Mouse (Mus musculus) activated CD4-positive, CD25-positive, alpha-beta regulatory T cell, adult 4 months (primary cell): ENCODE measurements around the gene Pip4k2c. TPM values are rescaled to one million over a fixed set of nuclear protein-coding genes. Genes with fewer than 3 reads are reported as not detected.

Experiments
- polyA plus RNA-seq, 2 experiments: library from polyadenylated mRNA; unstranded; fragments of 100-300 nt; shearing (Covaris generic); gene quantifications; one replicate each; pipeline ENCODE4 v1.2.1; 2017

The Pip4k2c gene
- polyA plus RNA-seq, 2 experiments from 2014 or later = 24.2 to 27.8 TPM

Other genes starting within 250 kb of the Pip4k2c start
- 10 to 100 TPM; 29.8 to 35.8 TPM for gene Ctdsp2, start 232.9 kb downstream of the Pip4k2c start, polyA plus RNA-seq
- gene Avil, start 210.9 kb downstream of the Pip4k2c start, polyA plus RNA-seq = not detected
- 10 to 100 TPM; 42.5 to 57.1 TPM for gene Tsfm, start 180.7 kb downstream of the Pip4k2c start, polyA plus RNA-seq
- gene Mettl1, start 170.2 kb downstream of the Pip4k2c start, polyA plus RNA-seq = 10 to 100 TPM; 19.8 to 23.9 TPM
- under 1 TPM in 1 of 2 experiments, not detected in 1; 0.52 TPM for gene Eef1akmt3, start 170.1 kb downstream of the Pip4k2c start, polyA plus RNA-seq
- not detected for gene Cyp27b1, start 163.3 kb downstream of the Pip4k2c start, polyA plus RNA-seq
- gene March9, start 151.4 kb downstream of the Pip4k2c start, polyA plus RNA-seq = 1 to 10 TPM in 1 of 2 experiments, under 1 TPM in 1; 0.65 to 1.0 TPM
- gene Cdk4, start 148.1 kb downstream of the Pip4k2c start, polyA plus RNA-seq = 100 to 1,000 TPM; 304 to 317 TPM
- 100 to 1,000 TPM in 1 of 2 experiments, 10 to 100 TPM in 1; 99.2 to 103 TPM for gene Tspan31, start 141.3 kb downstream of the Pip4k2c start, polyA plus RNA-seq
- 10 to 100 TPM; 20.4 to 29.9 TPM for gene Agap2, start 136.3 kb downstream of the Pip4k2c start, polyA plus RNA-seq
- 10 to 100 TPM; 51.3 to 75.5 TPM for gene Os9, start 90.5 kb downstream of the Pip4k2c start, polyA plus RNA-seq
- 100 to 1,000 TPM; 152 to 209 TPM for gene B4galnt1, start 46.4 kb downstream of the Pip4k2c start, polyA plus RNA-seq
- gene Slc26a10, start 30.9 kb downstream of the Pip4k2c start, polyA plus RNA-seq = 1 to 10 TPM; 2.5 to 2.7 TPM
- not detected for gene Arhgef25, start 21.5 kb downstream of the Pip4k2c start, polyA plus RNA-seq
- gene Dtx3, start 15.9 kb downstream of the Pip4k2c start, polyA plus RNA-seq = 10 to 100 TPM; 40.6 to 42.9 TPM
- gene Kif5a, start 51.8 kb upstream of the Pip4k2c start, polyA plus RNA-seq = under 1 TPM; 0.18 to 0.70 TPM
- 10 to 100 TPM; 55.4 to 60.6 TPM for gene Dctn2, start 54.8 kb upstream of the Pip4k2c start, polyA plus RNA-seq
- gene Mbd6, start 77.4 kb upstream of the Pip4k2c start, polyA plus RNA-seq = 10 to 100 TPM in 1 of 2 experiments, 1 to 10 TPM in 1; 4.0 to 10.6 TPM
- 10 to 100 TPM; 21.6 to 21.9 TPM for gene Mars, start 100.2 kb upstream of the Pip4k2c start, polyA plus RNA-seq
- gene Arhgap9, start 110.4 kb upstream of the Pip4k2c start, polyA plus RNA-seq = 100 to 1,000 TPM; 125 TPM
- under 1 TPM; 0.15 to 0.75 TPM for gene Gli1, start 130.4 kb upstream of the Pip4k2c start, polyA plus RNA-seq
- gene Inhbe, start 142.8 kb upstream of the Pip4k2c start, polyA plus RNA-seq = under 1 TPM in 1 of 2 experiments, not detected in 1; 0.07 TPM
- gene Inhbc, start 158.8 kb upstream of the Pip4k2c start, polyA plus RNA-seq = not detected
- gene R3hdm2, start 168.7 kb upstream of the Pip4k2c start, polyA plus RNA-seq = 10 to 100 TPM; 14.4 to 15.0 TPM